Mouse (Mus musculus): ENCODE measurements around the gene Cyb5d2.

DNA sequence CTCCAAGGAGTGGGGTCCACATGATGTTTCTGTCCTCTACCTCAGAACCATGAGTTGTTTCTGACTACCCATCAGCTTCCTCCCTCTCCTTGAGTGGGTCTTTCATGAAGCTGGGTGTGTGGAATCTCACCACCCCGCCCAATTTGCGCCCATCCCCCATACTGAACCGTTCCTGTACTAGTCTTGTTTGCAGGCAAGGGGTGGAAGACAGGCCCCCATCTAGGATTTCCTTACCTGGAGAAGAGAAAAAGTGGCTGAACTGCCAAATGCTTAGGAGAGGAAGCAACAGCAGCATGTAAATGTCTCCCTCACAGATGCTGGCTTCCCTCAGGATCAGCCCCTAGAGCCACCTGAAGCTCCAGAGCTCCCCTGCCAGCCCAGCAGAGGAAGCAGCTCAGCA, 25.6 kb downstream of the Cyb5d2 start:
- TF ChIP-seq CTCF (IDR thresholded peaks at IDR 0.05; ENCODE audit: low read depth) (no peak), EP300 (IDR thresholded peaks at IDR 0.05; ENCODE audit: low read depth) (no peak)
